Mouse (Mus musculus) olfactory bulb, adult 2 months (tissue): Measurements from ENCODE around the gene Pcdh15.

Experiments used
- CTCF ChIP-seq: fragments of 200-500 bp; IDR thresholded peaks from 2 replicates; pipeline ENCODE4 v1.5.1; 2012; ENCODE audit warnings: low read depth, mild to moderate bottlenecking, low read length, moderate library complexity; ENCODE audit not compliant: insufficient read depth
- POLR2A ChIP-seq: fragments of 200-500 bp; IDR thresholded peaks from 2 replicates; pipeline ENCODE4 v1.6.1; 2012; ENCODE audit warnings: mild to moderate bottlenecking, low read depth, low read length, moderate library complexity; ENCODE audit not compliant: insufficient read depth

- TF ChIP-seq POLR2A (no peak), CTCF (no peak)
Observed at GRCm38 (mm10) chr10:73929718-73930117, 830.6 kb downstream of the Pcdh15 start.
